Mouse (Mus musculus): ENCODE results near the gene H1foo. TPM values are rescaled to one million over a fixed set of nuclear protein-coding genes. Genes with fewer than 3 reads are reported as not detected.

Gene H1foo
- total and polyA plus RNA-seq, 3 experiments, result not detected

DNA sequence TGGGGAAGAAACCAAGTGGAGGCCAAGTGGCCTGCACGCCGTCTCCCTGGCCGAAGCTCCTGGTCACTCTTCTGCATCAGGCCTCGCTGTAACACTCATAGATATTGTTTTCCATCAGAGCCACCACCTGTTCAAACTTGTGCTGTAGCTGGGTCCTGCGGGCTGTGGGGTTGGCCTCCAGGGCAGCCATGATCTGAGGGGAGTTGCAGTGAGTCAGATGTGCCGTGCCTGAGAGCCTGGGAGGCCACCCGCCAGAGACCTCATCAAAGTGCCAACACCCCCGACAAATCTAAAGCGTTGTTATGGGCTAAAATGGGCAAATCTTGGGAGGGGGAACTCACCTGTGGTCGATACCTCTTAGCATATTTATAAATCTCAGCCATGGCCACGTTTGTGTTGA is 10.9 kb downstream of the H1foo start:
- Histone ChIP-seq H3K4me1 (ENCODE audit: control insufficient read depth in 1 of 2, insufficient read depth in 2 of 2, low read length in 2 of 2) (no peaks in the 10 kb centered on the region), H3K9ac (ENCODE audit: control insufficient read depth, low read depth, low read length, poor library complexity, severe bottlenecking) (no peak overlapping the region), H3K4me3 (ENCODE audit: control insufficient read depth in 1 of 2, insufficient read depth in 1 of 2, low read depth in 2 of 2, low read length in 2 of 2) (no peak overlapping the region), H3K9me3 (replicated peaks; ENCODE audit: insufficient read depth, low read length) (no peaks in the 10 kb centered on the region), H3K27ac (ENCODE audit: control insufficient read depth, low read depth, low read length) (no peak overlapping the region), H3K79me2 (ENCODE audit: control insufficient read depth, insufficient read depth, low read length, poor library complexity) (no peaks in the 10 kb centered on the region), H3K36me3 (ENCODE audit: control insufficient read depth in 1 of 2, insufficient read depth in 2 of 2, low read length in 2 of 2) (no peaks in the 10 kb centered on the region), H3K27me3 (ENCODE audit: control insufficient read depth in 1 of 2, insufficient read depth in 2 of 2, low read length in 2 of 2) (no peaks in the 10 kb centered on the region)
- no peak for DNase-seq (ENCODE audit: low read depth, low spot score)
- TF ChIP-seq TAL1 (IDR thresholded peaks at IDR 0.05; ENCODE audit: low read length) (no peak), NRF1 (IDR thresholded peaks at IDR 0.05; ENCODE audit: insufficient read depth, low read depth, low read length, poor library complexity, severe bottlenecking) (no peak), BHLHE40 (IDR thresholded peaks at IDR 0.05; ENCODE audit: borderline replicate concordance, low read depth, low read length) (no peak), ZMIZ1 (IDR thresholded peaks at IDR 0.05; ENCODE audit: low read depth, low read length) (no peak), NELFE (IDR thresholded peaks at IDR 0.05; ENCODE audit: low read depth, low read length) (no peak), POLR2AphosphoS5 (IDR thresholded peaks at IDR 0.05; ENCODE audit: borderline replicate concordance, low read depth, low read length) (no peak), CHD1 (IDR thresholded peaks at IDR 0.05; ENCODE audit: low read depth, low read length) (no peak), JUND (IDR thresholded peaks at IDR 0.05; ENCODE audit: low read depth, low read length) (no peak), TCF12 (IDR thresholded peaks at IDR 0.05; ENCODE audit: low read depth, low read length) (no peak), UBTF (IDR thresholded peaks at IDR 0.05; ENCODE audit: borderline replicate concordance, insufficient read depth, low read depth, low read length) (no peak), SIN3A (IDR thresholded peaks at IDR 0.05; ENCODE audit: low read length) (no peak)

DNA sequence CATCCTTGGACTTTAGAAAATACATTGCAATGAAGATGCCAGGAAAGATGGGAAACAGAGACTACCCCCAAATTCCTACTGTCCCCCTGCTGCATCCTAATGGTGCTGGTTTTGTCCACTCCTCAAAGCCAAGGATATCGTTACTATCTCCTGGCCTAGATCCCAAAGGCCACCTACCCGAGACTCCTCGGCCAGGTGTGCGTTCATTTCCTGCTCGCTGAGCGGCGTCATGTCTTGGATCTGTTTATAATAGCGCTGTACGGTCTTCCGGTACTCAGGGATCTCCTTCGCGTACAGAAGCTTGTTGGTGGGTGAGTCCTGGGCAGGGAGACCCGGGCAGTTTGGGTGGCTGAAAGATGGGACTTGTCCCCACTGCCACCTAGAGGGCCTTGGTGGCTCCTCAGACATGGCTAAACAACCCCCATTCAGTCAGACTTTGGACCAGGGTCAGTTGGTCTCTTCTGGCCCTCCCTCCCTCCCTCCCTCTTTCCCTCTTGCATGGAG is 11.7 kb downstream of the H1foo start:
- Histone ChIP-seq H3K4me1 (ENCODE audit: control insufficient read depth in 1 of 2, insufficient read depth in 2 of 2, low read length in 2 of 2) (no peaks in the 10 kb centered on the region), H3K27ac (ENCODE audit: control insufficient read depth, low read depth, low read length) (no peak overlapping the region), H3K4me3 (ENCODE audit: control insufficient read depth in 1 of 2, insufficient read depth in 1 of 2, low read depth in 2 of 2, low read length in 2 of 2) (no peak overlapping the region), H3K9ac (ENCODE audit: control insufficient read depth, low read depth, low read length, poor library complexity, severe bottlenecking) (no peak overlapping the region), H3K9me3 (replicated peaks; ENCODE audit: insufficient read depth, low read length) (no peaks in the 10 kb centered on the region), H3K79me2 (ENCODE audit: control insufficient read depth, insufficient read depth, low read length, poor library complexity) (no peaks in the 10 kb centered on the region), H3K36me3 (ENCODE audit: control insufficient read depth in 1 of 2, insufficient read depth in 2 of 2, low read length in 2 of 2) (no peaks in the 10 kb centered on the region), H3K27me3 (ENCODE audit: control insufficient read depth in 1 of 2, insufficient read depth in 2 of 2, low read length in 2 of 2) (no peaks in the 10 kb centered on the region)
- no peak for TF ChIP-seq SMC3 (IDR thresholded peaks at IDR 0.05; ENCODE audit: low read depth, low read length)
- DNase-seq (ENCODE audit: low read depth, low spot score), result no peak

GRCm38 (mm10) chr6:115956922-115957601 is 12.3 kb downstream of the H1foo start:
- Histone ChIP-seq H3K27ac (ENCODE audit: control insufficient read depth, low read depth, low read length) (no peak overlapping the region), H3K4me1 (ENCODE audit: control insufficient read depth in 1 of 2, insufficient read depth in 2 of 2, low read length in 2 of 2) (no peaks in the 10 kb centered on the region), H3K27me3 (ENCODE audit: control insufficient read depth in 1 of 2, insufficient read depth in 2 of 2, low read length in 2 of 2) (no peaks in the 10 kb centered on the region), H3K36me3 (ENCODE audit: control insufficient read depth in 1 of 2, insufficient read depth in 2 of 2, low read length in 2 of 2) (no peaks in the 10 kb centered on the region), H3K79me2 (ENCODE audit: control insufficient read depth, insufficient read depth, low read length, poor library complexity) (no peaks in the 10 kb centered on the region), H3K9me3 (replicated peaks; ENCODE audit: insufficient read depth, low read length) (no peaks in the 10 kb centered on the region), H3K4me3 (ENCODE audit: control insufficient read depth in 1 of 2, insufficient read depth in 1 of 2, low read depth in 2 of 2, low read length in 2 of 2) (no peak overlapping the region), H3K9ac (ENCODE audit: control insufficient read depth, low read depth, low read length, poor library complexity, severe bottlenecking) (no peak overlapping the region)
- no peak for TF ChIP-seq ZC3H11A (IDR thresholded peaks at IDR 0.05; ENCODE audit: low read depth, low read length)
- no peak for TF ChIP-seq ZKSCAN1 (IDR thresholded peaks at IDR 0.05; ENCODE audit: low read depth, low read length)
- no peak for TF ChIP-seq MXI1 (IDR thresholded peaks at IDR 0.05; ENCODE audit: low read depth, low read length)
- no peak for TF ChIP-seq ETS1 (IDR thresholded peaks at IDR 0.05; ENCODE audit: low read depth, low read length)
- no peak for TF ChIP-seq RAD21 (IDR thresholded peaks at IDR 0.05; ENCODE audit: low read depth, low read length)
- TF ChIP-seq HCFC1 (IDR thresholded peaks at IDR 0.05; ENCODE audit: low read depth, low read length), result no peak
- no peak for TF ChIP-seq JUND (IDR thresholded peaks at IDR 0.05; ENCODE audit: low read depth, low read length)
- TF ChIP-seq UBTF (IDR thresholded peaks at IDR 0.05; ENCODE audit: borderline replicate concordance, insufficient read depth, low read depth, low read length), result no peak
- no peak for TF ChIP-seq USF1 (IDR thresholded peaks at IDR 0.05; ENCODE audit: low read depth, low read length)
- no peak for TF ChIP-seq TBP (IDR thresholded peaks at IDR 0.05; ENCODE audit: low read depth, low read length)
- TF ChIP-seq POLR2AphosphoS2 (IDR thresholded peaks at IDR 0.05; ENCODE audit: low read length), result no peak
- TF ChIP-seq CHD1 (IDR thresholded peaks at IDR 0.05; ENCODE audit: low read depth, low read length), result no peak
- DNase-seq (ENCODE audit: low read depth, low spot score), result no peak
